Mouse (Mus musculus): ENCODE data around the gene Steap3.

Steap3 gene

DNA sequence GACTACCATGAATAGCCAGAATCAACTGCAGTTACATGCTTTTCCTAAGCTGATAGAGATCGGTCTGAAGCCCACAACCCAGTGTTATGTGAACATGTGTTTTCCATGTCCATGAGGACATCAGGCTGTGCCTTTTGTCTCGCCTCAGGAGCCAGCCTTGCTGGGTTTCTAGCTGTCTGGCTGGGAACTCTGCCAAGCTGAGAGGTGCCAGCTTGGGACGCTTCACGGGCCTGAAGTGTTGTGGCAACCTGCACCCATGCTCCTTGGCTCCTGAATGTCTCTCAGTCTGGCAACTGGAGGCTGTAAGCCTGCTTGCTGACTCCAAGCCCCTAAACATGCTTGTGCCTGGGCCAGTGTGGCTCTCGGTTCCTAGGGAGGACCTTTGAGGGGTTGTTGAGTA is 130.0 kb downstream of the Steap3 start:
- DNase-seq: peak; percentile 69
